Mouse (Mus musculus) kidney, postnatal 0 days (tissue): Measurements from ENCODE around the gene Agtrap. TPM values are rescaled to one million over a fixed set of nuclear protein-coding genes. Genes with fewer than 3 reads are reported as not detected.

Source experiments
- ATAC-seq: fragments of 200-750 bp; cut with Nextera tagmentation; replicated peaks from 2 replicates; pipeline ENCODE4 v1.8.0; 2017; ENCODE audit warnings: low read depth, moderate number of reproducible peaks, moderate TSS enrichment, moderate library complexity; ENCODE audit not compliant: low FRiP score
- DNase-seq: peaks from one replicate; pipeline ENCODE4 v3.0.0-alpha.2; 2016; ENCODE audit warnings: low spot score
- H3K27ac ChIP-seq: fragments of 300-500 bp; sonication (generic); 2 replicates; pipeline ENCODE4 v1.5.1; 2014; ENCODE audit warnings: mild to moderate bottlenecking
- H3K27me3 ChIP-seq: fragments of 300-500 bp; sonication (generic); 2 replicates; pipeline ENCODE4 v1.6.1; 2014; ENCODE audit warnings: low read length, mixed read lengths; ENCODE audit not compliant: insufficient read depth
- H3K36me3 ChIP-seq: fragments of 300-500 bp; sonication (generic); 2 replicates; pipeline ENCODE4 v1.6.1; 2014; ENCODE audit warnings: low read length, mixed read lengths; ENCODE audit not compliant: insufficient read depth
- H3K4me1 ChIP-seq: fragments of 300-500 bp; sonication (generic); replicated peaks from 2 replicates; pipeline ENCODE4 v1.6.1; 2014; ENCODE audit warnings: antibody characterized with exemption, low read length, mixed read lengths; ENCODE audit not compliant: insufficient read depth
- H3K4me2 ChIP-seq: fragments of 300-500 bp; sonication (generic); 2 replicates; pipeline ENCODE4 v1.6.1; 2014; ENCODE audit warnings: mild to moderate bottlenecking, low read length, moderate library complexity, mixed read lengths
- H3K4me3 ChIP-seq: fragments of 300-500 bp; sonication (generic); replicated peaks from 2 replicates; pipeline ENCODE4 v1.5.1; 2014; ENCODE audit warnings: low read depth, low read length
- H3K9ac ChIP-seq: fragments of 300-500 bp; sonication (generic); 2 replicates; pipeline ENCODE4 v1.6.1; 2014; ENCODE audit warnings: low read depth, low read length
- H3K9me3 ChIP-seq: fragments of 300-500 bp; sonication (generic); replicated peaks from 2 replicates; pipeline ENCODE4 v1.6.1; 2016; ENCODE audit warnings: low read length, inconsistent platforms, mixed read lengths
- CTCF ChIP-seq: IDR thresholded peaks from 2 replicates; pipeline ENCODE4 v1.5.1; 2016; ENCODE audit warnings: antibody characterized with exemption, low read depth, mild to moderate bottlenecking, moderate library complexity
- WGBS: fragments of 180-500 bp; shearing (Covaris S2); extraction: QIAGEN DNeasy Blood & Tissue Kit; methylation state at CpG from one replicate; pipeline ENCODE4 v1.1.7; 2014; 5-methylcytosine and 5-hydroxymethylcytosine counted together
- polyA plus RNA-seq: library from polyadenylated mRNA; unstranded; fragments of >200 nt; fragmentation: Nextera tagmentation; extraction: Ambion mirVana; gene quantifications from 2 replicates; pipeline ENCODE4 v1.2.1, GENCODE M21; 2015

Gene Agtrap
- polyA plus RNA-seq, 1 experiment from 2014 or later, result 38.9 TPM

GRCm38 (mm10) chr4:148071508-148071907 is 16.3 kb downstream of the Agtrap start:
- 29% methylated on average over 5 of the region's 5 CpGs for WGBS
- no peak overlapping the region for H3K4me2 ChIP-seq
- DNase-seq (no peak), ATAC-seq (no peak; the same call in 1 of the 2 replicates)
- H3K9me3 ChIP-seq, result no peaks in the 10 kb centered on the region
- TF ChIP-seq CTCF, result no peak
- peaks cover 2% of the 10 kb centered on the region for H3K4me1 ChIP-seq
- H3K4me3 ChIP-seq, result no peak overlapping the region
- H3K27me3 ChIP-seq, result no peaks in the 10 kb centered on the region
- no peaks in the 10 kb centered on the region for H3K36me3 ChIP-seq
- H3K27ac ChIP-seq, result no peak overlapping the region
- H3K9ac ChIP-seq, result no peak overlapping the region

GRCm38 (mm10) chr4:148069602-148070218 is 18.1 kb downstream of the Agtrap start:
- H3K9ac ChIP-seq, result no peak overlapping the region
- 82% methylated on average over 9 of the region's 9 CpGs for WGBS
- H3K4me3 ChIP-seq, result no peak overlapping the region
- H3K27ac ChIP-seq, result no peak overlapping the region
- H3K4me1 ChIP-seq, result peaks cover 9% of the 10 kb centered on the region
- no peaks in the 10 kb centered on the region for H3K36me3 ChIP-seq
- ATAC-seq, result no peak
- H3K27me3 ChIP-seq, result no peaks in the 10 kb centered on the region
- H3K9me3 ChIP-seq, result no peaks in the 10 kb centered on the region
- no peak overlapping the region for H3K4me2 ChIP-seq
- no peak for TF ChIP-seq CTCF
- DNase-seq, result no peak

- 71% methylated on average over 8 of the region's 8 CpGs for WGBS
- ATAC-seq, result no peak
Observed at GRCm38 (mm10) chr4:148067346-148067745, 20.5 kb downstream of the Agtrap start.

DNA sequence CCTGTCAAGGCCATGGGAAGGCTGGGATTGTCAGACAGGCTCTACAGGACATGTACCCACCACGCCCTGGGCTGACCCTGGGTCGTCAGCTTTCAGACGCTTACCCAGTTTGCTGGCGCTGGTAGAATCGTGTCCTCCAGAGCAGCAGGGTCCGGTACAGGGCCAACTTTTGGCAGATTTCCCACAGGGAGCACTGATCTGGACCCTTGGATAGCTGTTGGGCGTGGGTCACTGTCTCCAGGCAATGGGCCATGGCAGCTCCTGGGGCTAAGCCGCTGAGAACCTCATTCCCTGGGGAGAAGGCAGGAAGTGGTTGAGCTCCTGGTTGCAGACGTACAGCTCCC is 21.5 kb downstream of the Agtrap start:
- ATAC-seq (no peak; the same call in 1 of the 2 replicates), DNase-seq (peak; percentile 57)
- H3K27ac ChIP-seq, result peak overlapping the region; percentile 62
- no peak overlapping the region for H3K9ac ChIP-seq
- peaks cover 9% of the 10 kb centered on the region for H3K4me1 ChIP-seq
- WGBS, result 11% methylated on average over 9 of the region's 9 CpGs
- H3K27me3 ChIP-seq, result no peaks in the 10 kb centered on the region
- peak overlapping the region; percentile 7; the same call in 1 of the 2 replicates for H3K4me2 ChIP-seq
- no peak for TF ChIP-seq CTCF
- no peak overlapping the region for H3K4me3 ChIP-seq
- no peaks in the 10 kb centered on the region for H3K36me3 ChIP-seq
- H3K9me3 ChIP-seq, result no peaks in the 10 kb centered on the region

More at GRCm38 (mm10) chr4:148067346-148067745, 20.5 kb downstream of the Agtrap start:
- H3K4me3 ChIP-seq, result no peak overlapping the region
- H3K36me3 ChIP-seq, result no peaks in the 10 kb centered on the region
- H3K4me2 ChIP-seq, result no peak overlapping the region
- H3K9me3 ChIP-seq, result no peaks in the 10 kb centered on the region
- no peak overlapping the region for H3K9ac ChIP-seq
- no peak overlapping the region for H3K27ac ChIP-seq
- H3K4me1 ChIP-seq, result peaks cover 9% of the 10 kb centered on the region
- no peak for DNase-seq
- no peak for TF ChIP-seq CTCF
- no peaks in the 10 kb centered on the region for H3K27me3 ChIP-seq

DNA sequence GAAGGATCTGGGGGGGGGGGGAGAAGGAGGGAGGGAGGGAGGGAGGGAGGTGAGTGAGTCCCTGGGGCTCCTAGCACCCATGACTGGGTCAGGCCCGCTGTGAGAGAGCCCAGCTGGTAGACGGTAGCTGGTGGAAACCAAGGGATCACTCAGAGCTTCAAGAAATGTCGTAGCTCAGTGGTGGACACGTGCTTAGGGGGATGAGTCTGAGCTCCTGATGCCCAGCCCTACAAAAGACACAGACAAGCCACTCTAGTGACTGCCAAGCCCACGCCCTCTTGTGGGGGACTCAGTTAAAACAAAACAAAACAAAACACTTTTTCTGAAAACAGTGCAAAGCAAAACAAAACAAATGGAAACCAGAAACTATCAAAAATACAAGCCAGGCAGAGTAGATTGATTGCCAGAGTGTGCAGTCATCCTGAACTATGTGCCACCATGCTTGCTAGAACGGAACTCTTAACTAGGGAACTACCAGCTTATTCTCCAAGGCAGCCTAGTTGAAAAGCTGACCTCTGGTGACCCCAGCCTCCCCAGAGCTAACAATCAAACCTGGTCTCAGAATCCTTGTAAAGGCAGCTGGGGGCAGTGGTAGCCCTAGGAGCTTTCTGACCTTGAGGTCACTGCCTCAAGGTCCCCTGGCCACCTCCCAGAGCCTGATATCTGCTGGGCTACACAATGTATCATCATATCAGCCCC is 22.0 kb downstream of the Agtrap start:
- Histone ChIP-seq H3K36me3 (no peaks in the 10 kb centered on the region), H3K27me3 (no peaks in the 10 kb centered on the region), H3K4me3 (no peak overlapping the region), H3K9me3 (no peaks in the 10 kb centered on the region), H3K27ac (peak overlapping the region; percentile 62), H3K4me1 (peaks cover 9% of the 10 kb centered on the region), H3K4me2 (peak overlapping the region; percentile 7; the same call in 1 of the 2 replicates), H3K9ac (no peak overlapping the region)
- WGBS, result 24% methylated on average over 6 of the region's 6 CpGs
- peak; percentile 48; the same call in 1 of the 2 replicates for TF ChIP-seq CTCF
- ATAC-seq (peak; percentile 56), DNase-seq (peak; percentile 76)

DNA sequence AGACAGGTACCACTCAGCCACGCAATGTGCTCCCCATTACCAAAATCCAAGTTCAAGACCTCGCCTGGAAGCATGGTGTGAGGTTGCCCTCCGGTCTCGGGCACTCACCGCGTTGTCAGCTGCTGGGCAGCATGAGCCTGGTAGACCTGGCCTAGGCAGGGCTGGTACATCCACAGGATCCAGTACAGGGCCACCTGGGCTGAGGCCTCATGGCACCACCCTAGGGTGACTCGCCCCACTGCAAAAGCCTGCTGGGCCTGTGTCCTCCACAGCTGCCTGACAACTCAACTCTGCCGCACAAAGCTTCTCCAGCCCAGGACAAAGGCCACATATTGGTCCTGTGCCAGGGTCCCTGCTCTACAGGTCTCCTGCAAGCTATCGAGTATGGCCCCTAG is 26.7 kb downstream of the Agtrap start:
- no peak overlapping the region for H3K27ac ChIP-seq
- no peak overlapping the region for H3K9ac ChIP-seq
- DNase-seq, result no peak
- no peak overlapping the region for H3K4me2 ChIP-seq
- peaks cover 28% of the 10 kb centered on the region for H3K36me3 ChIP-seq
- H3K4me1 ChIP-seq, result peaks cover 2% of the 10 kb centered on the region
- ATAC-seq, result no peak
- no peaks in the 10 kb centered on the region for H3K27me3 ChIP-seq
- WGBS, result 88% methylated on average over 9 of the region's 9 CpGs
- TF ChIP-seq CTCF, result no peak
- H3K4me3 ChIP-seq, result no peak overlapping the region
- H3K9me3 ChIP-seq, result no peaks in the 10 kb centered on the region
